Mouse (Mus musculus) bone marrow, adult 2 months (tissue): Measurements from ENCODE around the gene Rab8a. TPM values are rescaled to one million over a fixed set of nuclear protein-coding genes. Genes with fewer than 3 reads are reported as not detected.
A peak's percentile ranks its signal among the peaks of the same experiment; 100 is the strongest.

ENCODE experiments used
- H3K27ac ChIP-seq: fragments of 200-500 bp; 2 replicates; pipeline ENCODE4 v1.5.1; 2012; ENCODE audit warnings: low read depth, mild to moderate bottlenecking, control low read depth, inconsistent platforms, low read length; ENCODE audit not compliant: control insufficient read depth, poor library complexity, insufficient read depth
- H3K4me1 ChIP-seq: fragments of 200-500 bp; 2 replicates; pipeline ENCODE4 v1.6.1; 2011; ENCODE audit warnings: low read length; ENCODE audit not compliant: control insufficient read depth, insufficient read depth
- H3K4me3 ChIP-seq: fragments of 200-500 bp; replicated peaks from 2 replicates; pipeline ENCODE3; 2011; ENCODE audit warnings: mild to moderate bottlenecking, low read depth, low read length, control low read depth; ENCODE audit not compliant: control insufficient read depth
- CTCF ChIP-seq: fragments of 200-500 bp; IDR thresholded peaks from 2 replicates; pipeline ENCODE4 v1.5.1; 2011; ENCODE audit warnings: low read length, control low read depth; ENCODE audit not compliant: control insufficient read depth, insufficient read depth
- POLR2A ChIP-seq: fragments of 200-500 bp; IDR thresholded peaks from 2 replicates; pipeline ENCODE4 v1.6.1; 2011; ENCODE audit warnings: low read depth, mild to moderate bottlenecking, control low read depth, low read length, borderline replicate concordance; ENCODE audit not compliant: control insufficient read depth
- WGBS: fragments of 180-500 bp; shearing (Covaris S2); methylation state at CpG from one replicate; pipeline ENCODE4 v1.1.7; 2018; 5-methylcytosine and 5-hydroxymethylcytosine counted together
- polyA plus RNA-seq: library from polyadenylated mRNA; stranded (reverse); fragments of >200 nt; gene quantifications from 2 replicates; pipeline ENCODE4 v1.2.4, GENCODE M21; 2011; ENCODE audit warnings: low replicate concordance; ENCODE audit not compliant: missing spikeins, insufficient read depth, insufficient read length

Gene Rab8a
- polyA plus RNA-seq, 1 experiment, result 38.5 TPM

- no peak overlapping the region for H3K4me3 ChIP-seq
- WGBS, result 81% methylated on average over 5 of the region's 5 CpGs
- H3K27ac ChIP-seq, result no peak overlapping the region
- peaks cover 2% of the 10 kb centered on the region; the same call in 1 of the 2 replicates for H3K4me1 ChIP-seq
- no peak for TF ChIP-seq CTCF
- no peak for TF ChIP-seq POLR2A
Observed at GRCm38 (mm10) chr8:72138456-72138855, 22.5 kb upstream of the Rab8a start.

- no peak overlapping the region for H3K4me3 ChIP-seq
- no peak for TF ChIP-seq POLR2A
- TF ChIP-seq CTCF, result no peak
- no peak overlapping the region for H3K27ac ChIP-seq
- peaks cover 5% of the 10 kb centered on the region; the same call in 1 of the 2 replicates for H3K4me1 ChIP-seq
- WGBS, result 76% methylated on average over 13 of the region's 13 CpGs
Observed at GRCm38 (mm10) chr8:72143256-72143824, 17.7 kb upstream of the Rab8a start.

GRCm38 (mm10) chr8:72144345-72144975 lies 16.5 kb upstream of the Rab8a start:
- Histone ChIP-seq H3K4me1 (peaks cover 5% of the 10 kb centered on the region; the same call in 1 of the 2 replicates), H3K27ac (peak overlapping the region; percentile 41; the same call in 1 of the 2 replicates), H3K4me3 (no peak overlapping the region)
- no peak for TF ChIP-seq POLR2A
- TF ChIP-seq CTCF, result no peak
- WGBS, result 50% methylated on average over 5 of the region's 5 CpGs

- 61% methylated on average over 3 of the region's 3 CpGs for WGBS
Observed at GRCm38 (mm10) chr8:72145511-72145910, 15.5 kb upstream of the Rab8a start.

GRCm38 (mm10) chr8:72146056-72146455 lies 14.9 kb upstream of the Rab8a start:
- no peak overlapping the region for H3K27ac ChIP-seq
- 60% methylated on average over 1 of the region's 1 CpGs for WGBS
- H3K4me1 ChIP-seq, result peaks cover 5% of the 10 kb centered on the region; the same call in 1 of the 2 replicates
- no peak overlapping the region for H3K4me3 ChIP-seq
- TF ChIP-seq POLR2A (no peak), CTCF (no peak)

More at GRCm38 (mm10) chr8:72145511-72145910, 15.5 kb upstream of the Rab8a start:
- H3K4me1 ChIP-seq, result peaks cover 5% of the 10 kb centered on the region; the same call in 1 of the 2 replicates
- no peak overlapping the region for H3K4me3 ChIP-seq
- H3K27ac ChIP-seq, result no peak overlapping the region
- no peak for TF ChIP-seq CTCF
- TF ChIP-seq POLR2A, result no peak

- 85% methylated on average over 3 of the region's 3 CpGs for whole genome bisulfite sequencing
- no peak for TF ChIP-seq CTCF
- TF ChIP-seq POLR2A, result no peak
- Histone ChIP-seq H3K4me1 (peaks cover 8% of the 10 kb centered on the region; the same call in 1 of the 2 replicates), H3K27ac (no peak overlapping the region), H3K4me3 (no peak overlapping the region)
Observed at GRCm38 (mm10) chr8:72146556-72146955, 14.4 kb upstream of the Rab8a start.

- H3K27ac ChIP-seq, result no peak overlapping the region
- H3K4me1 ChIP-seq, result peaks cover 8% of the 10 kb centered on the region; the same call in 1 of the 2 replicates
- H3K4me3 ChIP-seq, result no peak overlapping the region
- WGBS, result 74% methylated on average over 2 of the region's 2 CpGs
- TF ChIP-seq POLR2A (no peak), CTCF (no peak)
Observed at GRCm38 (mm10) chr8:72147266-72147665, 13.7 kb upstream of the Rab8a start.

- WGBS, result 82% methylated on average over 1 of the region's 1 CpGs
- peaks cover 8% of the 10 kb centered on the region; the same call in 1 of the 2 replicates for H3K4me1 ChIP-seq
Observed at GRCm38 (mm10) chr8:72149056-72149455, 11.9 kb upstream of the Rab8a start.

More at GRCm38 (mm10) chr8:72149056-72149455, 11.9 kb upstream of the Rab8a start:
- Histone ChIP-seq H3K27ac (no peak overlapping the region), H3K4me3 (no peak overlapping the region)
- TF ChIP-seq CTCF (no peak), POLR2A (no peak)
